Mouse (Mus musculus): Measurements from ENCODE around the gene Rab4a. TPM values are rescaled to one million over a fixed set of nuclear protein-coding genes. Genes with fewer than 3 reads are reported as not detected.

Gene Rab4a
- polyA plus RNA-seq, 1 experiment: 7.3 TPM

DNA sequence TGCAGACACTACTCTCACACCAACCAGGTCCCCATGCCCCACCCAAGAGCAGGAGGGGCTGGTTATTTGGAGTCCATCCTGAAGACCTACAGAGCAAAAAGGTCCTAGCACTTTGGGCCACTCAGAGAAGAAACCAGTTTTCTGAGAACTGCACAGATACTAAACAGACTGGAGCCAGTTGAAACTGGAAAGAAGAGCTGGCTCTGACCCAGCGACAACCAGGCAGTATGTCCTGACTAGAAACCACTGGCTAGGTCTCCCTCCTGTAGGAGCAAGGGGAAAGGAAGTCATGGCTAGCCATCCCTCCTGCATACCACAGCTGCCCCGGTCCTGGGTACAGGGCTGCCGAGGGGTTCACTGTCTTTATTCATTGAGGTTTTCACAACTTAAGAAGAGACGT is 39.3 kb upstream of the Rab4a start:
- no peak for TF ChIP-seq POLR2A (IDR thresholded peaks at IDR 0.05; ENCODE audit: borderline replicate concordance, extremely low read depth, low read depth, low read length)
- no peak for TF ChIP-seq CTCF (IDR thresholded peaks at IDR 0.05; ENCODE audit: insufficient read depth, low read length)
- WGBS: 84% methylated on average over 4 of the region's 4 CpGs
- no peak for DNase-seq
- peaks cover 2% of the 10 kb centered on the region; the same call in 1 of the 2 replicates for H3K4me1 ChIP-seq (ENCODE audit: control insufficient read depth, insufficient read depth, low read length)
- H3K4me3 ChIP-seq (replicated peaks; ENCODE audit: extremely low read depth, low read depth, low read length): no peak overlapping the region

DNA sequence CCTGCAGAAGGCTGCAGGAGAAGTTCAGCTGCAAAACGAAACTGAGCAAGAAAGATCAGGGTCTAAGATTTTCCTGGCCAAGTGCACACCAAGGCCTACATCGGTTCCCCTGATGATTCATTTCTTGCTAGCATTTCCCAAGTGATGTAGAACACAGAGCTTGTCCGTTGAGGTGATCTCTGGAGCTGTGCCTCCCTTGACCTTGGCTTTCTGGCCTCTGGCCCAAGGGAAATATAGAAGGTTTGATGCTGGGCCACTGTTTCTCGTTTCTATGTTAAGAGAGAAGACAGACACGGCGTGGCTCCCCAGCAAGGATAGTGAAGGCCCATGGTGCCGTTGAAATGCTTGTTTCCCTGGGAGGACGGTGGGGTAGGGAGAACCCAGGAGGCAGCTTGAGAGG is 37.9 kb upstream of the Rab4a start:
- peaks cover 2% of the 10 kb centered on the region; the same call in 1 of the 2 replicates for H3K4me1 ChIP-seq (ENCODE audit: control insufficient read depth, insufficient read depth, low read length)
- DNase-seq: no peak
- 85% methylated on average over 8 of the region's 8 CpGs for WGBS
- no peak overlapping the region for H3K4me3 ChIP-seq (replicated peaks; ENCODE audit: extremely low read depth, low read depth, low read length)
- TF ChIP-seq POLR2A (IDR thresholded peaks at IDR 0.05; ENCODE audit: borderline replicate concordance, extremely low read depth, low read depth, low read length) (no peak), CTCF (IDR thresholded peaks at IDR 0.05; ENCODE audit: insufficient read depth, low read length) (no peak)

DNA sequence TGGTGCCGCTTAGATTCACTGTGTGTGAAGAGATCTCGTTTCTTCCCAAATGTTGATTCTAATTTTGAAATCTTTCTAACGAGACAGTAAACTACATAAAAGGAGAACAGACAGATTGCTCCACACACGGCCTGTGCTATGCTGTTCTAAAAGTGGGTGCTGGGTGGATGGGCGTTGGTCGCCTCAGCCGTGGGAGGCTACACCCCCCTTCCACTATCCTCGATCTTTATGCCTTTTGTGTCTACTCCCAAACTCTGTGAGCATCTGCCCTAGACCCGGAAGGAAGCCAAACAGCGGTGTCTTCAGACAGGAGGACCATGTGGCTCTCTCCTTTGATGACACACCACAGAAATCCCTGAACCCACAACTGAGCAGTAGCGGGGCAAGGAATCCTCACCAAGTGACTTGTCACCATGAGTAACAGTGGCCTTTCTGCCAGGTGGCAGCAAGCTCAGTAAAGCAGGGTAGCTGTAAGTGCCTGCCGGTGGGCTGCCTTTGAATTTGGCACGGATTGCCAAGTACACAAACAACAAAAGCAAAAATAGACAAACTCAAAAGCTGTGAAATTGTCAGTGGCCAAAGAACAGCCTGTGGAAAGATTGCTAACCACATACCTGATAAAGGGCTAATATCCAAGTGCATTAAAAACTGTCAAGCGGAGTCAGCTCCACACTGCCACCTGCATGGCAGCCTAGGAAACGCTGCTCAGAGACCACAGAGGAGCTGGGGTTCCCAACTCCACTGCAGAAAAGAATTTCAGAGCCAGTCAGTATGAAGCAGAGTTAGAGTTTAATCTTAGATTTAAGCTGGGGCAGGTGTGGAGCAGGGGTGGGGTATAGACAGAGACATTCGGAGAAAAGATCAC is 37.1 kb upstream of the Rab4a start:
- H3K4me1 ChIP-seq (ENCODE audit: control insufficient read depth, insufficient read depth, low read length): no peaks in the 10 kb centered on the region
- 58% methylated on average over 16 of the region's 16 CpGs for WGBS
- DNase-seq: peak; percentile 55
- TF ChIP-seq POLR2A (IDR thresholded peaks at IDR 0.05; ENCODE audit: borderline replicate concordance, extremely low read depth, low read depth, low read length) (no peak), CTCF (IDR thresholded peaks at IDR 0.05; ENCODE audit: insufficient read depth, low read length) (peak; percentile 89)
- H3K4me3 ChIP-seq (replicated peaks; ENCODE audit: extremely low read depth, low read depth, low read length): no peak overlapping the region

DNA sequence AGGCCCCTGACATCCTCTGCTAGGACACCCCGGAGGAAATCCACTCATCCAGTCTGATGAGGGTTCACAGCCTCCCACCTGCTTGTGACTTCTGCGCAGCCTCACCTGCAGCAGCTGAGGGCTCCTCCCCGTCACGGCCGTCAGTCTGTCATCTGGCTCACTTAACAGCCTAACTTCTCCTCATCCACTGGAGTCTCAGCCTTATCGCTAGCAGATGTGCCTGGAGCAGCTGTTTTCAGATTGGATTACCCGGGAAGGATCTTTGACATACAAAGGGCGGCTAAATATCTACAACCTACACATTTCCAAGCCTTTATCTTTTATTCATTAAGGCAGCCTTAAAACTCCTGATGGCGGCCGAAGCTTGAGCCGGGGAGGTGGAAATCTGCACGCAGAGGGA is 32.3 kb upstream of the Rab4a start:
- Histone ChIP-seq H3K4me1 (ENCODE audit: control insufficient read depth, insufficient read depth, low read length) (no peaks in the 10 kb centered on the region), H3K4me3 (replicated peaks; ENCODE audit: extremely low read depth, low read depth, low read length) (no peak overlapping the region)
- TF ChIP-seq CTCF (IDR thresholded peaks at IDR 0.05; ENCODE audit: insufficient read depth, low read length) (no peak), POLR2A (IDR thresholded peaks at IDR 0.05; ENCODE audit: borderline replicate concordance, extremely low read depth, low read depth, low read length) (no peak)
- DNase-seq: no peak
- 66% methylated on average over 12 of the region's 12 CpGs for WGBS

DNA sequence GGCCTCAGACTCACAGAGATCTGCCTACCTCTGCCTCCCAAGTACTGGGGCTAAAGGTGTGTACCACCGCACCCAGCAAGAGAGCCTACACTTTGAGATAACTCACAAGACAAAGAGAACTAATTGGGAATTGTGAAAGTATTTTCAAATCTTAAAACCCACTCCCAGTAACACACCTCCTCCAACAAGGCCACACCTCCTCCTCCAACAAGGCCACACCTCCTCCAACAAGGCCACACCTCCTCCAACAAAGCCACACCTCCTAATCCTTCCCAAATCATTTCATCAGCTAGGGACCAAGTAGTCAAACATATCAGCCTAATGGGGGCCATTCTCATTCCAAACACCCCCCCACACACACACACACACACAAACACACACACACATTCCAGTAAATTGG is 31.3 kb upstream of the Rab4a start:
- TF ChIP-seq CTCF (IDR thresholded peaks at IDR 0.05; ENCODE audit: insufficient read depth, low read length) (no peak), POLR2A (IDR thresholded peaks at IDR 0.05; ENCODE audit: borderline replicate concordance, extremely low read depth, low read depth, low read length) (no peak)
- H3K4me1 ChIP-seq (ENCODE audit: control insufficient read depth, insufficient read depth, low read length): no peaks in the 10 kb centered on the region

DNA sequence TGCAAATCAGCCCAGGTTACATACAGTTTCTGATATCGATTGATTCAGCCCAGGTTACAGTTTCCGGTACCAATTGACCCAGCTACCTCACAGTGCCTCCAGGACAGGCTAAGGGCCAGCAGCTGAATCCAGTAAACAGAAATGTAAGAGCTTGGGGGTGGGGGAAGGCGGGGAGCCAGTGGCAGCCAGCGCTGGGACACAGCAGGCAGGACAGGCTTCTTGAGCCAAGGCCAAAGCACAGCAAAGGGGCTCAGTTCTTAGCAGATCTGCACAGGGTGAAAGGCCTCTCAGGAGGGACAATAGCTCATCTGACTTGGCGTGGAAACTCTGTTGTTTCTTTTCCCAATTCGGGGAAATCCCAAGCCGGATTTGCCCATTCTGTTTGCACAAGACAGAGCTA is 28.5 kb upstream of the Rab4a start:
- 38% methylated on average over 7 of the region's 7 CpGs for WGBS
- no peaks in the 10 kb centered on the region for H3K4me1 ChIP-seq (ENCODE audit: control insufficient read depth, insufficient read depth, low read length)
- TF ChIP-seq CTCF (IDR thresholded peaks at IDR 0.05; ENCODE audit: insufficient read depth, low read length) (no peak), POLR2A (IDR thresholded peaks at IDR 0.05; ENCODE audit: borderline replicate concordance, extremely low read depth, low read depth, low read length) (no peak)
- H3K4me3 ChIP-seq (replicated peaks; ENCODE audit: extremely low read depth, low read depth, low read length): no peak overlapping the region
- DNase-seq: no peak

More for the DNA sequence above, 31.3 kb upstream of the Rab4a start:
- DNase-seq: no peak
- no peak overlapping the region for H3K4me3 ChIP-seq (replicated peaks; ENCODE audit: extremely low read depth, low read depth, low read length)
- 97% methylated on average over 1 of the region's 1 CpGs for WGBS

DNA sequence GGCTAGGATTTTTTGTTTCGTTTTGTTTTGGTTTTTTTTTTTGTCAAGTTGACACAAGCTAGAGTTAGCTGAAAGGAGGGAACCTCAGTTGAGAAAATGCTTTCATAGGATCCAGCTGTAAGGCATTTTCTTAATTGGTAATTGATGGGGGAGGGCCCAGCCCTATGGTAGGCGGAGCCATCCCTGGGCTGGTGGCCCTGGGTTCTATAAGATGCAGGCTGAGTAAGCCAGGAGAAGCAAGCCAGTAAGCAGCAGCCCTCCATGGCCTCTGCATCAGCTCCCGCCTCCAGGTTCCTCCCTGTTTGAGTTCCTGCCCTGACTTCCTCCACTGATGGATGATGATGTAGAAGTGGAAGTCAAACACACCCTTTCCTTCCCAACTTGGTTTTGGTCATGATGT is 25.3 kb upstream of the Rab4a start:
- WGBS: 36% methylated on average over 3 of the region's 3 CpGs
- no peak for TF ChIP-seq POLR2A (IDR thresholded peaks at IDR 0.05; ENCODE audit: borderline replicate concordance, extremely low read depth, low read depth, low read length)
- no peak for TF ChIP-seq CTCF (IDR thresholded peaks at IDR 0.05; ENCODE audit: insufficient read depth, low read length)
- DNase-seq: no peak
- no peaks in the 10 kb centered on the region for H3K4me1 ChIP-seq (ENCODE audit: control insufficient read depth, insufficient read depth, low read length)
- no peak overlapping the region for H3K4me3 ChIP-seq (replicated peaks; ENCODE audit: extremely low read depth, low read depth, low read length)

DNA sequence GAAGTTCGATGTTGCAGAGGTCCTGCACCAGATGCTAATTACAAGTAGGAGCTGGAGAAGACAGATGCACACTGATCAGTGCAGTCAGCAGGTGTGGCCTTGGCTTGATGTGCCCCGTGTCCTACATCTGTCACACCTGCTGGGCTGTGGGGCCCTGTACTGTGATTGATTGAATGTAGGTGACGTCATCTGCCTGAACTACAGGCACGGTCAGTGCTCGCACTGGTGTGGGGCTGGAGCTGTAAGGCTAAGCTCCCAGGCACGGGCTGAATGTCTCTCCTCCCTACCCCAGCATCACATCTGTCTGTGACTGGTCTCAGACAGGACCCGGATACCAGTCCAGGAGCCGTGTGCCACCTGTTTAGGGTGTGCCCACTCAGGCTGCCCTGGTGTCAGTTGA is 24.5 kb upstream of the Rab4a start:
- TF ChIP-seq CTCF (IDR thresholded peaks at IDR 0.05; ENCODE audit: insufficient read depth, low read length): no peak
- no peak for TF ChIP-seq POLR2A (IDR thresholded peaks at IDR 0.05; ENCODE audit: borderline replicate concordance, extremely low read depth, low read depth, low read length)
- no peak for DNase-seq
- Histone ChIP-seq H3K4me3 (replicated peaks; ENCODE audit: extremely low read depth, low read depth, low read length) (no peak overlapping the region), H3K4me1 (ENCODE audit: control insufficient read depth, insufficient read depth, low read length) (no peaks in the 10 kb centered on the region)
- WGBS: 33% methylated on average over 8 of the region's 8 CpGs

DNA sequence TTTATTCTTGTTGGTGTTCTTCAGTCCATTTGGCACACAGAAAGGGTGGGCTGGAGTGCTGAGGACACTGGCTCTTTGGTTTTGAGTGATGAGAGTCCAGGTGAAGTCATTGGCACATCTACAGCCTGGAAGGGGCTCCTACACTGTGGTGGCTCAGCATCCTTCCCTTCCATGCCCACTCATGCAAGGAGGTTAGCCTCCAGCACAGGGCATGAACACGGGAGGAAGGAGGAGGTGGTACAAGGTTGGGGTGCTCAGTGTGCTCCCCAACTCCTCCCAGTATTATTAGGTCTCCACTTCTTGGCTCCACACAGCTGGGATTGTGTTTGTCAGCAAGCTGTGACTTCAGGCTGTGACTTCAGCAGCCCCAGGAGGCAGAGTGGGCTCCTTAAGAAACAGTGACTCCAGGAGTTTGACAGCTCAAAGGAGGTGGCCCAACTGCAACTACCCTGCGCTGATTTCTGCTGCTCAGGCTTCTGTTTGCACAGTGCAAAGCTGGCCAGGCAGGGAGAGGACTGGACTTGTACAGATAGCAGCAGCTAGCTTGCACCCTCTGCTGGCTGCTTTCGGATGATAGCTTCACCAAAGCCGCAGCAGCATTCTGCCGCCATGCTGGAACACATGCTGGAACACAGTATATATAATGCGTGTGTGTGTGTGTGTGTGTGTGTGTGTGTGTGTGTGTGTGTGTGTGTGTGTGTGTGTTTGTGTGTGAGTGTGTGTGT is 22.1 kb upstream of the Rab4a start:
- H3K4me3 ChIP-seq (replicated peaks; ENCODE audit: extremely low read depth, low read depth, low read length): no peak overlapping the region
- TF ChIP-seq POLR2A (IDR thresholded peaks at IDR 0.05; ENCODE audit: borderline replicate concordance, extremely low read depth, low read depth, low read length) (no peak), CTCF (IDR thresholded peaks at IDR 0.05; ENCODE audit: insufficient read depth, low read length) (peak; percentile 84)
- WGBS: 6% methylated on average over 6 of the region's 6 CpGs
- peak; percentile 54 for DNase-seq
- peaks cover 3% of the 10 kb centered on the region; the same call in 1 of the 2 replicates for H3K4me1 ChIP-seq (ENCODE audit: control insufficient read depth, insufficient read depth, low read length)

Measured in lung, adult 2 months (tissue).